Mouse (Mus musculus) heart, embryonic 12.5 days (tissue): ENCODE data around the gene Syngr1. TPM values are rescaled to one million over a fixed set of nuclear protein-coding genes. Genes with fewer than 3 reads are reported as not detected.
A peak's percentile ranks its signal among the peaks of the same experiment; 100 is the strongest.

Experiments
- ATAC-seq: fragments of 200-750 bp; cut with Nextera tagmentation; 2 replicates; pipeline ENCODE4 v1.8.0; 2017; ENCODE audit warnings: moderate TSS enrichment, moderate library complexity; ENCODE audit not compliant: insufficient number of reproducible peaks, low FRiP score
- H3K27ac ChIP-seq: fragments of 300-500 bp; sonication (generic); 2 replicates; pipeline ENCODE4 v1.5.1; 2016; ENCODE audit warnings: mild to moderate bottlenecking, moderate library complexity; ENCODE audit not compliant: poor library complexity, severe bottlenecking
- H3K27me3 ChIP-seq: fragments of 300-500 bp; sonication (generic); replicated peaks from 2 replicates; pipeline ENCODE4 v1.6.1; 2016; ENCODE audit warnings: mild to moderate bottlenecking, moderate library complexity
- H3K36me3 ChIP-seq: fragments of 300-500 bp; sonication (generic); 2 replicates; pipeline ENCODE4 v1.6.1; 2016; ENCODE audit warnings: mild to moderate bottlenecking, moderate library complexity
- H3K4me1 ChIP-seq: fragments of 300-500 bp; sonication (generic); replicated peaks from 2 replicates; pipeline ENCODE4 v1.6.1; 2016; ENCODE audit warnings: mild to moderate bottlenecking
- H3K4me2 ChIP-seq: fragments of 300-500 bp; sonication (generic); 2 replicates; pipeline ENCODE4 v1.6.1; 2016; ENCODE audit warnings: mild to moderate bottlenecking, moderate library complexity
- H3K4me3 ChIP-seq: fragments of 300-500 bp; sonication (generic); 2 replicates; pipeline ENCODE4 v1.5.1; 2016; ENCODE audit warnings: mild to moderate bottlenecking
- H3K9ac ChIP-seq: fragments of 300-500 bp; sonication (generic); 2 replicates; pipeline ENCODE4 v1.6.1; 2016; ENCODE audit warnings: mild to moderate bottlenecking, moderate library complexity
- H3K9me3 ChIP-seq: fragments of 300-500 bp; sonication (generic); replicated peaks from 2 replicates; pipeline ENCODE4 v1.6.1; 2016; ENCODE audit warnings: mild to moderate bottlenecking, moderate library complexity
- WGBS: fragments of 180-500 bp; shearing (Covaris S2); methylation state at CpG from one replicate; pipeline ENCODE4 v1.1.7; 2016; 5-methylcytosine and 5-hydroxymethylcytosine counted together
- polyA plus RNA-seq: library from polyadenylated mRNA; unstranded; fragments of >200 nt; fragmentation: Nextera tagmentation; extraction: Ambion mirVana; gene quantifications from 2 replicates; pipeline ENCODE4 v1.2.1, GENCODE M21; 2016

Syngr1 gene
- polyA plus RNA-seq, 1 experiment from 2014 or later, result 19.0 TPM

DNA sequence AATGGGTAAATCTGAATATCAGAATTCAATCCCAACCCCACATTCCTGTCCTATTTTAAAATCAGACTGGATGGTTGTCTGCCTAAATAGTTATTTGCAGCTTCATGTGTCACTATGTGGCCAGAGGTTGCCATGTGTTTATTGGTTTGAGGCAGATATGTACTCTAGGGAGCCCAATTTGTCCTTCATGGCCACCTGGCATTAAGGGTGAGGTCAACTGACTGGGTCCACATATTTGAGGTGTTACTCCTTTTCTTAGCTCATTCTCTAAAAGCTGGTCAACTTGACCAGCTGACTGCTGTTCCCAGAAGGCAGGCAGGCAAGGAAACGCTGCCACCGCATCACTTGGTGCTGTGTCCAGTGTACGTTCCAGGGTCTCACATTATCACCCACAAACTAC lies 11.2 kb upstream of the Syngr1 start:
- Histone ChIP-seq H3K27me3 (no peaks in the 10 kb centered on the region), H3K4me2 (peak overlapping the region; percentile 21), H3K4me3 (no peak overlapping the region), H3K27ac (no peak overlapping the region), H3K4me1 (peaks cover 46% of the 10 kb centered on the region), H3K36me3 (peaks cover 59% of the 10 kb centered on the region), H3K9ac (peak overlapping the region; percentile 14; the same call in 1 of the 2 replicates), H3K9me3 (no peaks in the 10 kb centered on the region)
- WGBS, result 86% methylated on average over 3 of the region's 3 CpGs
- ATAC-seq, result no peak

DNA sequence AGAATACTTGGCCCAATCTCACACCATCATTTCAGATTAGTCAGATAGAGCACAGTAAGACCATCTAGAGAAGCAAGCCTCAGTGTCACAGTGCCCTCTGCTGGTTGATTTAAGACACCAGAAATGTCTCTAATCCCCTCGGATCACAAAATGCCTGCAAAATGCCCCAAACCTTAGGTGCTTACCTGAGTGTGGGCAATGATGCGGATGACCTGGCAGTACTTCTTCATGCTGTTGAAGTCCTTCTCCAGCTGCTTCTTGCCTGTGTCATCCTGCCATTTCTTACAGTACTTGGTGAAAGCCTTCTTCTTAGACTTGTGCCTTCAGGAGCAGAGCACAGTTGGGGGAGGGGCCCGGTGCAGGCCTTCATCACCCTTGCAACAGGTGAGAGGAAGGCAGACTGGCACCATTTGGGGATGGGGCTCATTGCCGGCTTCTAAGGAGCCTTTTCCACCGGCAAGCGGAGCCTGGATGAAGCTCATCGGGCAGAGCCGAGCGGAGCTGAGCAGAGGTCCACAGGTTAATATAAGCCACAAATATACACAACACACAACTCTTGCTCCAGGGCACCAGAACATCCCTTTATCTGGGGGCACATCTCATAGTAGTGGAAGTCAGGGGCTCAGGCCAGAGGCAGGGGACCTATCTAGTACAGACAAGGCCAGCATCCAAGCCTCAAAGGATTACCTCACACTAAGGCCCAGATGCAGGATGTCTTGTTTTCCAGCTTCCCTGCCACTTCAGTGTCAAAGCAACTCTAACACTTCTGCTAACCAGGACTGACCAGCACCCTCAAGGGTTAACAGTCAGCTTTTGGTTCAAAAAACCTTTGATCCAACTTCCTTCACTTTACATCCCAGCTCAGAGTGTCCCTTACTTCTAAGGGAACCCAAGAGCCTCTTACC lies 10.2 kb upstream of the Syngr1 start:
- peak overlapping the region; percentile 89 for H3K4me3 ChIP-seq
- peak overlapping the region; percentile 98 for H3K9ac ChIP-seq
- H3K9me3 ChIP-seq, result no peaks in the 10 kb centered on the region
- ATAC-seq, result no peak
- peak overlapping the region; percentile 71 for H3K4me2 ChIP-seq
- peak overlapping the region; percentile 49 for H3K27ac ChIP-seq
- peaks cover 36% of the 10 kb centered on the region for H3K4me1 ChIP-seq
- H3K36me3 ChIP-seq, result peaks cover 59% of the 10 kb centered on the region
- H3K27me3 ChIP-seq, result no peaks in the 10 kb centered on the region
- WGBS, result 61% methylated on average over 9 of the region's 9 CpGs

DNA sequence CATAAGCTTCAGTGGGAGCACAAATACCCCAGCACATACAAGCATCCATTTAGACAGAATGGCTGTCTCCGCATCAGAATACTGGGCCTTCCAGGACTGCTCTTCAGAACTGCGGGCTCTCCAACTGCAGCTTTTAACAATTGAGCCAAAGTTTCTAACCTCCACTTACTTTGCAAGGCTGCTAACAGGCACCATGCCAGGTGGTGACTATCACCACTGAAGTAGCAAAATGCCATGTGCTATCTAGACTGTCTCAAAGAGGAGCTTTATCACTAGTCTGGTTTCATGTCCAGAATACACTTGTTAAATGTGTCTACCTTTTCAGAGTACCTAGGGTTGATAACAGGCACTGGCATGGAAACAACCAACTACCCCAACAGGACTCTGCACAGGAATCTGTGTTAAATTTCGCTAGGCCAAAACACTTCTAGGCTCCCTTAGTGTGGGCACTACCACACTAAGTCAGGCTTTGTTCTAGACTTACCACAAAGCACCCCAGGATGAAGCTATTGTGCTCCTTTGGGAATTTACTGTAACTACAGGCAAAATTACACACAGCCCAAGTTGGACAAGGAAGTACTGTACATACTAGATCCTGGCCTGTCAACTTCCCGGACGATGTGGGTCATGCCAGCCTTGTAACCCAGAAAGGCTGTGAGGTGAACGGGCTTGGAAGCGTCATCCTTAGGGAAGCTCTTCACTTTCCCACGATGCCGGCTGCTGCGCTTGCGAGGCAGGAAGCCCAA lies 9.2 kb upstream of the Syngr1 start:
- WGBS, result 6% methylated on average over 11 of the region's 11 CpGs
- Histone ChIP-seq H3K4me1 (peaks cover 30% of the 10 kb centered on the region), H3K4me3 (peak overlapping the region; percentile 89), H3K9ac (peak overlapping the region; percentile 98), H3K27ac (peak overlapping the region; percentile 91), H3K4me2 (peak overlapping the region; percentile 71), H3K27me3 (no peaks in the 10 kb centered on the region), H3K9me3 (no peaks in the 10 kb centered on the region), H3K36me3 (peaks cover 52% of the 10 kb centered on the region)
- no peak for ATAC-seq

DNA sequence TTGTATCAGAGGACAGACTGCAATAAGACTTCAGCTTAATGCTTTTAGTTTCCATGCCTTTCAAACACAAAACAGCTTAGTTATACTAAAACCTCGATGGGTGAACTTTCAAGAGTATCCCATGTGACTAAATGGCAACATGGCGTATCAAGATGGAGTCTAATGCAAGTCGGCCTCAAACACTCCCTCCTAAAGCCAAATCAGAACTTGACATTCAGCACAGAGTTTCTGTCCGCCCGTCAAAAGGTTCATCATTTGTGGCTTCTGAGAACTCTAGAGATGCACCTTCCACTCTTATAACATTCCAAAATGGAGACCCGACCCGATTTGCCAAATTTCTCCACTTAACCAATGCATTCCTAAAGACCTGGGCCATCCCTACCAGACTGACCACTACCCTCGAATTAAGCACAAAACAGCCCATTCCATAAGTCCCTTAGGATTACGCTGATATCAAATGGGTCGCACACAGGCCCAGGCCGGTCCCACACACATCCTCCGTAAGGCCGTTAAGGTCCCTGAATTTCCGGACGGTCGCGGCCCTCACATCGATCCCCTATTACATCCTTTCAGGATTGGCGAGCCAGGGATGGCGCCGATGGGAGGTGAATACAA lies 8.4 kb upstream of the Syngr1 start:
- Histone ChIP-seq H3K9ac (peak overlapping the region; percentile 98), H3K9me3 (no peaks in the 10 kb centered on the region), H3K4me1 (peaks cover 30% of the 10 kb centered on the region), H3K27me3 (no peaks in the 10 kb centered on the region), H3K27ac (peak overlapping the region; percentile 91), H3K36me3 (peaks cover 45% of the 10 kb centered on the region), H3K4me2 (peak overlapping the region; percentile 71), H3K4me3 (peak overlapping the region; percentile 89)
- under 1% methylated on average over 21 of the region's 21 CpGs for WGBS
- ATAC-seq, result no peak

DNA sequence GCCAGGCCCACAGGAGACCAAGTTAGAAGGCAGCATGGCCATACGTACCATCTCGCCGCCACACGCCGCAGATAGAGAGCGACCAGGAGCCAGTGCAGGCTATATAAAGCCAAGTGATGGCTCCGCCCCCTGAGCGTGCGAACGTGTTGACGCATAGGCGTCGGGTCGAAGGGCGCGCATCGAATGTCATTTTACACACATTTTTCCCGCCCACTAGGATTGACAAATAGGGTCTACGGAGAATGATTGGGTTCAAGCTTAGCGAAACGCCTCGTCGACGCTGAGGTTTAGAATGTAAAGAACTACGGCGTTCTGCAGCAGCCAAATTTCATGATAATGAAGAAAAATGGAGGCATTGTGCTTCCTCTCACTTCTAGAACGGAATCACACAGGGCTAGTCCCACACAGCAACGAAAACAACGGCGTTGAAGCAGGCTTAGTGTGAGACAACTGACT lies 7.8 kb upstream of the Syngr1 start:
- Histone ChIP-seq H3K36me3 (peaks cover 39% of the 10 kb centered on the region), H3K4me3 (peak overlapping the region; percentile 89), H3K4me1 (peaks cover 30% of the 10 kb centered on the region), H3K4me2 (peak overlapping the region; percentile 71), H3K27me3 (no peaks in the 10 kb centered on the region), H3K9me3 (no peaks in the 10 kb centered on the region), H3K9ac (peak overlapping the region; percentile 98), H3K27ac (peak overlapping the region; percentile 91)
- under 1% methylated on average over 30 of the region's 30 CpGs for WGBS
- peak; percentile 95 for ATAC-seq

DNA sequence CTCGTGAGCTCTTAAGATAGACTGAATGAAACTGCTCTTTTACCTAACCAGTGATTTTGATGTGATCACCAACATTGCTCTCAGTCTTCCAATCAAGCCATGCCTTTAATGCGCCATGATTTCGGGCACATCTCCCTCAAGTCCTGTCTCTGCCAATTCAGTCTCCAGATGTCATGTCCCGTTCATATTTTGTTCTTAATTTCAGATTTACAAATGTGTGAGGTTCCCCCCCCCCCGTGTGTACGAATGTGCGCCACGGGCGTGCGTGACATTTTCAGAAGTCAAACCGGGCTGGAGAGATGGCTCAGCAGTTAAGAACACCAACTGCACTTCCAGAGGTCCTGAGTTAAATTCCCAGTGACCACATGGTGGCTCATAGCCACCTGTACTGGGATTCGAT lies 7.4 kb upstream of the Syngr1 start:
- peak overlapping the region; percentile 91 for H3K27ac ChIP-seq
- peak overlapping the region; percentile 89 for H3K4me3 ChIP-seq
- peaks cover 27% of the 10 kb centered on the region for H3K4me1 ChIP-seq
- H3K9ac ChIP-seq, result peak overlapping the region; percentile 64
- peak overlapping the region; percentile 71 for H3K4me2 ChIP-seq
- peak; percentile 15; the same call in 1 of the 2 replicates for ATAC-seq
- no peaks in the 10 kb centered on the region for H3K9me3 ChIP-seq
- H3K27me3 ChIP-seq, result no peaks in the 10 kb centered on the region
- 2% methylated on average over 12 of the region's 12 CpGs for WGBS
- H3K36me3 ChIP-seq, result peaks cover 35% of the 10 kb centered on the region

DNA sequence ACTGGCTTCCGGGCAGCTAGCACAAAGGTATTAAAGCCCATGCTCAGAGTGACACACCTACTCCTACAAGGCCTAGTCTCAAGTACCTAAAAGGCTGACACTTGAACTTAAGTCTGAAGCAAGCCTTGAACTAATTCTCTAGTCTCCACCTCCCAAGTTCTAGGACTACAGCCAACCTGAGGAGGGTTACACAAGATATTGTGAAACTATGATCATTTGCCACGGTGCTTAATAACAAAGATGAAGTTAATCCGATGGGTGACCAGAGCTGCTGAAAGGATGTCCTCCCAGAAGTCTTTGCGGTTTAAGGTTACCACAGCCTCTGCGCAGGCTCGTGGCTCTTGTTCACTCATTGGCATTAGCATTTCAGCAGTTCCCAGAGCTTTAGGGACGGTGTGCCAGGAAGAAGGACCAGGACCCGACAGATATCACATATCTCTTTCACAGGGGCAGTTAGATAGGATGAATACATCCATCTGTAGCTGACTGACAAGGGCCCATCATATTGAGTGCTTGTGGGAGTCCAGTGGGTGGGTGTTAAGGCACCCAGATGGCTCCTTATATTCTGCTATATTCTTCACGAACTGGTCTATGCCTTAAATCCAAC lies 3.6 kb upstream of the Syngr1 start:
- WGBS, result 74% methylated on average over 9 of the region's 9 CpGs
- Histone ChIP-seq H3K9me3 (no peaks in the 10 kb centered on the region), H3K27ac (no peak overlapping the region), H3K4me3 (no peak overlapping the region), H3K4me1 (peaks cover 10% of the 10 kb centered on the region; the same call in 1 of the 2 replicates), H3K4me2 (no peak overlapping the region), H3K36me3 (no peaks in the 10 kb centered on the region), H3K27me3 (peaks cover 21% of the 10 kb centered on the region), H3K9ac (no peak overlapping the region)
- no peak for ATAC-seq

DNA sequence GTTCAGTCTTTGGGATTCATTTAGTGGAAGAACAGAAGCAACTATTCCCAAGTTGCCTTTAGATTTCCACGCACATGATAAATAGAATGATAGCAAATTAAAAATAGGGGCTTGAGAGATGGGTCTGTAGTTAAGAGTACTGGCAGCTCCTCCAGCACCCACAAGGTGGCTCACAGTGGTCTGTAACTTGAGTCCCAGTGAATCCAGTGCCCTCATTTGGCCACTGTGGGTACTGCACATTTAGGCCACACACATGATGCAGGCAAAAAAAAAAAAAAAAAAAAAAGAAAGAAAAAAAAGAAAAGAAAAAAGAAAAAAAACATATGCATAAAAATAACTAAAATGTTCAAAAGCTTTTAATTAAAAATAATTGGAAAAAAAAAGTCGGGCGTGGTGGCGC lies 2.5 kb upstream of the Syngr1 start:
- Histone ChIP-seq H3K4me1 (peaks cover 10% of the 10 kb centered on the region; the same call in 1 of the 2 replicates), H3K9me3 (no peaks in the 10 kb centered on the region), H3K27me3 (peaks cover 31% of the 10 kb centered on the region), H3K9ac (no peak overlapping the region), H3K27ac (no peak overlapping the region), H3K36me3 (no peaks in the 10 kb centered on the region), H3K4me2 (no peak overlapping the region), H3K4me3 (no peak overlapping the region)
- 27% methylated on average over 4 of the region's 4 CpGs for WGBS
- no peak for ATAC-seq

DNA sequence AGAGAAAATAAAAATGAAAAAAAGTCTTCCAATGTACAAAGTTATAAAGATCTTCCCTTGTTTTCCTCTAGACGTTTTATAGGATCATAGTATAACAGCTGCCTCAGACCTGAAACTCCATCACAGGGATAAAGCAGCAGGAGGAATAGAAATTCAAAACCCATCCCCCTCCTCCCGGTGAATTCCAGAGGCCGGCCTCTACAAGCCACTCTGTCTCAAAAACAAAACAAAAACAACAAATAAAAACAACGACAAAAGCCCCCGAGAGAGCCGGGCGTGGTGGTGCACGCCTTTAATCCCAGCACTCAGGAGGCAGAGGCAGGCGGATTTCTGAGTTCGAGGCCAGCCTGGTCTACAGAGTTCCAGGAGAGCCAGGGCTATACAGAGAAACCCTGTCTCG lies 979 bp upstream of the Syngr1 start:
- Histone ChIP-seq H3K36me3 (no peaks in the 10 kb centered on the region), H3K27me3 (peaks cover 38% of the 10 kb centered on the region), H3K4me3 (no peak overlapping the region), H3K9ac (no peak overlapping the region), H3K9me3 (no peaks in the 10 kb centered on the region), H3K27ac (no peak overlapping the region), H3K4me2 (peak overlapping the region; percentile 96; the same call in 1 of the 2 replicates), H3K4me1 (peaks cover 10% of the 10 kb centered on the region; the same call in 1 of the 2 replicates)
- WGBS, result 66% methylated on average over 11 of the region's 11 CpGs
- no peak for ATAC-seq

DNA sequence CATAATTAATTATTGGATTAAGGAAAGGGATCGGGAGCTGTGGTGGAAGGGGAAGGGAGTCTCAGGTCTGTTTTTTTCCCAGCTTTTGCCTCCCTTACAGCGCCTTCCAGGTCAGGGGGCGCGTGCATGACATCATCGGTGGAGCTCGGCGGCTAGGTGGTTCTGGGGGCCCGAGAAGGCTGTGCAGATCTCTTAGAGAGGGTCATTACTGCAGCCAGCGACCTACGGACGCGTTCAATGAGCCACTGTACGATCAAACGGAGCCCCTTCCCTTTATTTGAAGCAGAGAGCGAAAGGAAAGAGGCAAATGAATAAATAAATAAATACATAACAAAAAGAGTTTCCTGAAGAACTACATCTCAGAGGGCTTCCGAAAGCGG lies 403 bp upstream of the Syngr1 start:
- H3K27me3 ChIP-seq, result peaks cover 38% of the 10 kb centered on the region
- ATAC-seq, result no peak
- H3K4me3 ChIP-seq, result peak overlapping the region; percentile 82
- no peaks in the 10 kb centered on the region for H3K36me3 ChIP-seq
- no peaks in the 10 kb centered on the region for H3K9me3 ChIP-seq
- no peak overlapping the region for H3K27ac ChIP-seq
- H3K9ac ChIP-seq, result peak overlapping the region; percentile 82
- peaks cover 10% of the 10 kb centered on the region; the same call in 1 of the 2 replicates for H3K4me1 ChIP-seq
- 2% methylated on average over 17 of the region's 17 CpGs for WGBS
- H3K4me2 ChIP-seq, result peak overlapping the region; percentile 96
